Mouse (Mus musculus): ENCODE measurements around the gene Tmem161a. TPM values are rescaled to one million over a fixed set of nuclear protein-coding genes. Genes with fewer than 3 reads are reported as not detected.

The Tmem161a gene
- polyA plus RNA-seq, 1 experiment from 2014 or later, result 47.5 TPM

- H3K4me1 ChIP-seq (ENCODE audit: control insufficient read depth, insufficient read depth, low read length), result no peaks in the 10 kb centered on the region
- WGBS, result 88% methylated on average over 3 of the region's 3 CpGs
Measured at GRCm38 (mm10) chr8:70194191-70194590, 22.0 kb downstream of the Tmem161a start.

GRCm38 (mm10) chr8:70195762-70196161, 23.6 kb downstream of the Tmem161a start:
- no peaks in the 10 kb centered on the region for H3K4me1 ChIP-seq (ENCODE audit: control insufficient read depth, insufficient read depth, low read length)
- no peak overlapping the region for H3K4me3 ChIP-seq (ENCODE audit: low read length)
- H3K27me3 ChIP-seq (ENCODE audit: control insufficient read depth, insufficient read depth, low read length), result no peaks in the 10 kb centered on the region
- no peaks in the 10 kb centered on the region for H3K9me3 ChIP-seq (ENCODE audit: control insufficient read depth, low read length)
- 76% methylated on average over 2 of the region's 2 CpGs for WGBS
- no peak overlapping the region for H3K4me2 ChIP-seq (replicated peaks; ENCODE audit: low read depth, low read length)
- H3K36me3 ChIP-seq (ENCODE audit: control insufficient read depth, insufficient read depth, low read length), result no peaks in the 10 kb centered on the region
- H3K9ac ChIP-seq (ENCODE audit: low read depth, low read length), result no peak overlapping the region
- no peak for ATAC-seq (ENCODE audit: low FRiP score, low TSS enrichment)
- no peak overlapping the region for H3K27ac ChIP-seq (ENCODE audit: low read depth, low read length)

More at GRCm38 (mm10) chr8:70194191-70194590, 22.0 kb downstream of the Tmem161a start:
- H3K27ac ChIP-seq (ENCODE audit: low read depth, low read length), result no peak overlapping the region
- H3K9ac ChIP-seq (ENCODE audit: low read depth, low read length), result no peak overlapping the region
- no peaks in the 10 kb centered on the region for H3K27me3 ChIP-seq (ENCODE audit: control insufficient read depth, insufficient read depth, low read length)
- no peaks in the 10 kb centered on the region for H3K36me3 ChIP-seq (ENCODE audit: control insufficient read depth, insufficient read depth, low read length)
- H3K9me3 ChIP-seq (ENCODE audit: control insufficient read depth, low read length), result no peaks in the 10 kb centered on the region
- no peak overlapping the region for H3K4me2 ChIP-seq (replicated peaks; ENCODE audit: low read depth, low read length)
- no peak for ATAC-seq (ENCODE audit: low FRiP score, low TSS enrichment)
- H3K4me3 ChIP-seq (ENCODE audit: low read length), result no peak overlapping the region

DNA sequence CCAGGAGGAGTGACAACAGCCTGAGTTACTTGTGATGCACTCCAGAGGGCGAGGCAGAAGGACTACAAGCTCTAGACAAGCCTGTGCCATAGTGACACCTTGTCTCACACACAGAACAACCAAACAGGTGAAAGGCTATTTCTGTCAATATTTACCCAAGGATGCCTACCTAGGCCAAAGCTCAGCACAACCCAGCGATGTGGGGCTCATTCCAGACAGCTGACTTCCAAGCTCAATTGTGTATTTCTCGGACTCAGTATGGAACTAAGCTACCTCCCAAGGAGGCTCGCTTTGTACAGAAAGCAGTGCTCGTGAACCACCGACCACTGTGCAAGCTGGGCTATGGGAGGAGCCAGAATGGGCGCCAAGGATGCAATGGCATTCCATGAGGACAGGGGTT, 25.4 kb downstream of the Tmem161a start:
- H3K4me2 ChIP-seq (replicated peaks; ENCODE audit: low read depth, low read length), result no peak overlapping the region
- WGBS, result 62% methylated on average over 7 of the region's 7 CpGs
- H3K9ac ChIP-seq (ENCODE audit: low read depth, low read length), result no peak overlapping the region
- no peaks in the 10 kb centered on the region for H3K27me3 ChIP-seq (ENCODE audit: control insufficient read depth, insufficient read depth, low read length)
- no peak overlapping the region for H3K27ac ChIP-seq (ENCODE audit: low read depth, low read length)
- no peaks in the 10 kb centered on the region for H3K9me3 ChIP-seq (ENCODE audit: control insufficient read depth, low read length)
- H3K4me1 ChIP-seq (ENCODE audit: control insufficient read depth, insufficient read depth, low read length), result no peaks in the 10 kb centered on the region
- H3K4me3 ChIP-seq (ENCODE audit: low read length), result no peak overlapping the region
- H3K36me3 ChIP-seq (ENCODE audit: control insufficient read depth, insufficient read depth, low read length), result no peaks in the 10 kb centered on the region
- no peak for ATAC-seq (ENCODE audit: low FRiP score, low TSS enrichment)

DNA sequence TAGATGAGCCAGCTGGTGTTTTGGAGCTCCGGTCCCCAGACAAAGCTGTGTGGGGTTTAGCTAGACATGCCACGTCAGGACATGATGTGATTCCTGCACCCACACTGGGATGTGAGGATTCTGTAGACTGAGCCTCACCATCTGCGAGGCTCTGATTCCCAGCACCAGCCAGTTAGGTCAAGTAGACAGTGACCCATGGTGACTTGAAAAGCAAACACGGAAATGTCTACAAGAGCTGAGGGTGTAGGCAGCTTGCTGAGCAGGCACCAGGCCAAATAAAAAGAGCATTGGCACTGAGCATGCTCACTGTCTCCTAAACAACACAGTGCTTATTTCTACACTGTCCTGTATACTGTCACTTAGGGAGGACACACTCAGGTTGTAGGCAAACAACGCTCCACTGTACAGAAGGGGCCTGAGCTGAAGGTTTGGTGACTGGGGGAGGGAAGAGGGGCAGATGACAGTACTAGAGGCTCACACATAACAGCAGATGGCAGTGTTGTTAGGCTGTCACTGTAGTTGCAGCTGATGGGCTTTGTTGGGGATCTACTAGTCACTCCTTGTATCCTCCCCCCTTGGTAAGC, 28.0 kb downstream of the Tmem161a start:
- no peak overlapping the region for H3K27ac ChIP-seq (ENCODE audit: low read depth, low read length)
- H3K9ac ChIP-seq (ENCODE audit: low read depth, low read length), result no peak overlapping the region
- 55% methylated on average over 5 of the region's 5 CpGs for WGBS
- ATAC-seq (ENCODE audit: low FRiP score, low TSS enrichment), result peak; percentile 18; the same call in 1 of the 2 replicates
- no peak overlapping the region for H3K4me3 ChIP-seq (ENCODE audit: low read length)
- H3K4me1 ChIP-seq (ENCODE audit: control insufficient read depth, insufficient read depth, low read length), result no peaks in the 10 kb centered on the region
- H3K27me3 ChIP-seq (ENCODE audit: control insufficient read depth, insufficient read depth, low read length), result no peaks in the 10 kb centered on the region
- no peaks in the 10 kb centered on the region for H3K36me3 ChIP-seq (ENCODE audit: control insufficient read depth, insufficient read depth, low read length)
- H3K9me3 ChIP-seq (ENCODE audit: control insufficient read depth, low read length), result no peaks in the 10 kb centered on the region
- H3K4me2 ChIP-seq (replicated peaks; ENCODE audit: low read depth, low read length), result no peak overlapping the region

DNA sequence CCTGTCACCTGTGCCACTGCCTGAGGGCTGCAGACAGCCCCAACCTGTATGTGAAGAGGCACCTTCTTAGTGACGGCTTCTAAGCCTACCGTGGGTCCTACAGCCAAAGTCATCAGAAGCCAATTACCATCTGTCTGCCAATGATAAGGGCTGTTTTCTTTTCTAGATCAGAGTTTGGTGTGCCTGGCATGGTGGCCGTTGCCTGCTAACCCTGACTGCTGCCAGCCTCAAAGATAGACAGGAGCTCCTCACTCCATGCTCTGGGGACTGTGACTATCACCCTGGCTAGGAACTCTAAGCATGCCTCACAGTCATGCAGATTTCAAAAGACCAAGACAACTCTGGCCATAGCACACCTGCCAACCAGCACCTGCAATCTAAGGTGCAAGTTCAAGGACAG, 29.3 kb downstream of the Tmem161a start:
- Histone ChIP-seq H3K9ac (ENCODE audit: low read depth, low read length) (no peak overlapping the region), H3K4me2 (replicated peaks; ENCODE audit: low read depth, low read length) (no peak overlapping the region), H3K27me3 (ENCODE audit: control insufficient read depth, insufficient read depth, low read length) (no peaks in the 10 kb centered on the region), H3K36me3 (ENCODE audit: control insufficient read depth, insufficient read depth, low read length) (no peaks in the 10 kb centered on the region), H3K4me3 (ENCODE audit: low read length) (no peak overlapping the region), H3K9me3 (ENCODE audit: control insufficient read depth, low read length) (no peaks in the 10 kb centered on the region), H3K27ac (ENCODE audit: low read depth, low read length) (no peak overlapping the region), H3K4me1 (ENCODE audit: control insufficient read depth, insufficient read depth, low read length) (no peaks in the 10 kb centered on the region)
- ATAC-seq (ENCODE audit: low FRiP score, low TSS enrichment), result no peak
- 75% methylated on average over 3 of the region's 3 CpGs for WGBS

- H3K9ac ChIP-seq (ENCODE audit: low read depth, low read length), result no peak overlapping the region
- 70% methylated on average over 4 of the region's 4 CpGs for WGBS
- no peaks in the 10 kb centered on the region for H3K27me3 ChIP-seq (ENCODE audit: control insufficient read depth, insufficient read depth, low read length)
- no peaks in the 10 kb centered on the region for H3K9me3 ChIP-seq (ENCODE audit: control insufficient read depth, low read length)
- no peak for ATAC-seq (ENCODE audit: low FRiP score, low TSS enrichment)
- no peaks in the 10 kb centered on the region for H3K4me1 ChIP-seq (ENCODE audit: control insufficient read depth, insufficient read depth, low read length)
- H3K27ac ChIP-seq (ENCODE audit: low read depth, low read length), result no peak overlapping the region
- H3K36me3 ChIP-seq (ENCODE audit: control insufficient read depth, insufficient read depth, low read length), result no peaks in the 10 kb centered on the region
- H3K4me2 ChIP-seq (replicated peaks; ENCODE audit: low read depth, low read length), result no peak overlapping the region
- H3K4me3 ChIP-seq (ENCODE audit: low read length), result no peak overlapping the region
Measured at GRCm38 (mm10) chr8:70203072-70203471, 30.9 kb downstream of the Tmem161a start.

DNA sequence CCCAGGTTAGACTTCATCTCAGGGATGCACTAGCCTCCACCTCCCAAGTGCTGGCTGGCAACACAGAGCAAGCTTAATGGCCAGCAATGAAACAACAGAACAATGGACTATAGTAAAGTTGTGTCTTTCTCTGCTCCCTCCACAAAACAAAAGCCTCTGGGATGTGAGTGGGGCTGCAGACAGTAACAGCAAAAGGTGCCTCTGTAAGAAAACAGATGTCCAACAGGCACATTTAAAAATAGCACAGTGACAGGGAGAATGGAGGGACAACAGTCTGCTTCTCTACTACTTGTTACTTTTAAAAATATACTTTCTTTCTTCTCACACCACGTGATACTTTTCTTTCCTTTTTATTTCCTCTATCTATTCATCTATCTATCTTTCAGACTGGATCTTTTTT, 32.6 kb downstream of the Tmem161a start:
- Histone ChIP-seq H3K9me3 (ENCODE audit: control insufficient read depth, low read length) (no peaks in the 10 kb centered on the region), H3K4me1 (ENCODE audit: control insufficient read depth, insufficient read depth, low read length) (no peaks in the 10 kb centered on the region), H3K4me2 (replicated peaks; ENCODE audit: low read depth, low read length) (no peak overlapping the region), H3K27ac (ENCODE audit: low read depth, low read length) (no peak overlapping the region), H3K27me3 (ENCODE audit: control insufficient read depth, insufficient read depth, low read length) (no peaks in the 10 kb centered on the region), H3K36me3 (ENCODE audit: control insufficient read depth, insufficient read depth, low read length) (no peaks in the 10 kb centered on the region), H3K9ac (ENCODE audit: low read depth, low read length) (no peak overlapping the region), H3K4me3 (ENCODE audit: low read length) (no peak overlapping the region)
- no peak for ATAC-seq (ENCODE audit: low FRiP score, low TSS enrichment)
- WGBS, result 61% methylated on average over 1 of the region's 1 CpGs

GRCm38 (mm10) chr8:70208130-70208529, 36.0 kb downstream of the Tmem161a start:
- ATAC-seq (ENCODE audit: low FRiP score, low TSS enrichment), result no peak
- Histone ChIP-seq H3K27me3 (ENCODE audit: control insufficient read depth, insufficient read depth, low read length) (no peaks in the 10 kb centered on the region), H3K36me3 (ENCODE audit: control insufficient read depth, insufficient read depth, low read length) (no peaks in the 10 kb centered on the region), H3K4me2 (replicated peaks; ENCODE audit: low read depth, low read length) (no peak overlapping the region), H3K9me3 (ENCODE audit: control insufficient read depth, low read length) (no peaks in the 10 kb centered on the region), H3K4me1 (ENCODE audit: control insufficient read depth, insufficient read depth, low read length) (peaks cover 12% of the 10 kb centered on the region; the same call in 1 of the 2 replicates), H3K27ac (ENCODE audit: low read depth, low read length) (no peak overlapping the region), H3K9ac (ENCODE audit: low read depth, low read length) (no peak overlapping the region), H3K4me3 (ENCODE audit: low read length) (no peak overlapping the region)
- WGBS, result 23% methylated on average over 1 of the region's 1 CpGs

- H3K27me3 ChIP-seq (ENCODE audit: control insufficient read depth, insufficient read depth, low read length), result no peaks in the 10 kb centered on the region
- no peak overlapping the region for H3K27ac ChIP-seq (ENCODE audit: low read depth, low read length)
- no peak overlapping the region for H3K9ac ChIP-seq (ENCODE audit: low read depth, low read length)
- no peaks in the 10 kb centered on the region for H3K36me3 ChIP-seq (ENCODE audit: control insufficient read depth, insufficient read depth, low read length)
- no peak overlapping the region for H3K4me2 ChIP-seq (replicated peaks; ENCODE audit: low read depth, low read length)
- no peaks in the 10 kb centered on the region for H3K9me3 ChIP-seq (ENCODE audit: control insufficient read depth, low read length)
- H3K4me1 ChIP-seq (ENCODE audit: control insufficient read depth, insufficient read depth, low read length), result peaks cover 12% of the 10 kb centered on the region; the same call in 1 of the 2 replicates
- no peak for ATAC-seq (ENCODE audit: low FRiP score, low TSS enrichment)
- H3K4me3 ChIP-seq (ENCODE audit: low read length), result no peak overlapping the region
- WGBS, result 12% methylated on average over 8 of the region's 8 CpGs
Measured at GRCm38 (mm10) chr8:70210538-70210937, 38.4 kb downstream of the Tmem161a start.

Measured in kidney, embryonic 14.5 days (tissue).